Mouse (Mus musculus) erythroblast, embryonic 14.5 days (primary cell): ENCODE results near the gene Thada. TPM values are rescaled to one million over a fixed set of nuclear protein-coding genes. Genes with fewer than 3 reads are reported as not detected.

Source experiments
- H3K27me3 ChIP-seq: 2 replicates; pipeline ENCODE4 v1.6.1; 2012; ENCODE audit warnings: inconsistent platforms; ENCODE audit not compliant: control insufficient read depth
- H3K36me3 ChIP-seq: 2 replicates; pipeline ENCODE4 v1.6.1; 2012; ENCODE audit warnings: mild to moderate bottlenecking, inconsistent platforms; ENCODE audit not compliant: control insufficient read depth
- H3K4me1 ChIP-seq: 2 replicates; pipeline ENCODE4 v1.6.1; 2012; ENCODE audit warnings: inconsistent platforms; ENCODE audit not compliant: control insufficient read depth
- H3K4me3 ChIP-seq: replicated peaks from 2 replicates; pipeline ENCODE3; 2012; ENCODE audit warnings: moderate library complexity, mild to moderate bottlenecking, inconsistent platforms
- H3K9me3 ChIP-seq: 2 replicates; pipeline ENCODE4 v1.6.1; 2012; ENCODE audit warnings: low read length, inconsistent platforms, mixed read lengths; ENCODE audit not compliant: control insufficient read depth
- GATA1 ChIP-seq: IDR thresholded peaks from 2 replicates; pipeline ENCODE4 v1.6.1; 2012; ENCODE audit warnings: low read length, inconsistent platforms, mixed read lengths
- TAL1 ChIP-seq: IDR thresholded peaks from 3 replicates; pipeline ENCODE4 v1.6.1; 2012; ENCODE audit warnings: low read length, inconsistent platforms, mixed read lengths
- polyA plus RNA-seq: library from polyadenylated mRNA; stranded (reverse); fragments of >175 nt; gene quantifications from 2 replicates; pipeline ENCODE4 v1.2.3, GENCODE M21; 2012

The Thada gene
- polyA plus RNA-seq, 1 experiment, result 0.08 TPM

GRCm38 (mm10) chr17:84351276-84351675 lies 114.7 kb downstream of the Thada start:
- Histone ChIP-seq H3K4me3 (no peak overlapping the region), H3K36me3 (peaks cover 24% of the 10 kb centered on the region), H3K9me3 (no peaks in the 10 kb centered on the region), H3K27me3 (no peaks in the 10 kb centered on the region), H3K4me1 (peaks cover 27% of the 10 kb centered on the region)
- no peak for TF ChIP-seq TAL1
- no peak for TF ChIP-seq GATA1

- no peak overlapping the region for H3K4me3 ChIP-seq
- no peaks in the 10 kb centered on the region for H3K27me3 ChIP-seq
- peaks cover 22% of the 10 kb centered on the region for H3K36me3 ChIP-seq
- peaks cover 26% of the 10 kb centered on the region for H3K4me1 ChIP-seq
- TF ChIP-seq GATA1 (no peak), TAL1 (no peak)
- H3K9me3 ChIP-seq, result no peaks in the 10 kb centered on the region
These were observed 117.1 kb downstream of the Thada start for GRCm38 (mm10) chr17:84348865-84349264.

- H3K4me1 ChIP-seq, result no peaks in the 10 kb centered on the region
- TF ChIP-seq GATA1, result no peak
- TF ChIP-seq TAL1, result no peak
- H3K27me3 ChIP-seq, result no peaks in the 10 kb centered on the region
- H3K4me3 ChIP-seq, result no peak overlapping the region
- H3K9me3 ChIP-seq, result no peaks in the 10 kb centered on the region
- H3K36me3 ChIP-seq, result peaks cover 10% of the 10 kb centered on the region
These were observed 123.6 kb downstream of the Thada start for GRCm38 (mm10) chr17:84342299-84342817.

GRCm38 (mm10) chr17:84341686-84342085 lies 124.3 kb downstream of the Thada start:
- Histone ChIP-seq H3K36me3 (peaks cover 10% of the 10 kb centered on the region), H3K9me3 (no peaks in the 10 kb centered on the region)

GRCm38 (mm10) chr17:84340574-84340973 lies 125.4 kb downstream of the Thada start:
- Histone ChIP-seq H3K9me3 (no peaks in the 10 kb centered on the region), H3K36me3 (peaks cover 12% of the 10 kb centered on the region), H3K27me3 (no peaks in the 10 kb centered on the region), H3K4me3 (no peak overlapping the region), H3K4me1 (no peaks in the 10 kb centered on the region)
- TF ChIP-seq GATA1 (no peak), TAL1 (no peak)

More at GRCm38 (mm10) chr17:84341686-84342085, 124.3 kb downstream of the Thada start:
- Histone ChIP-seq H3K4me3 (no peak overlapping the region), H3K4me1 (no peaks in the 10 kb centered on the region), H3K27me3 (no peaks in the 10 kb centered on the region)
- TF ChIP-seq GATA1 (no peak), TAL1 (no peak)

- Histone ChIP-seq H3K36me3 (peaks cover 37% of the 10 kb centered on the region), H3K4me1 (no peaks in the 10 kb centered on the region; the same call in 1 of the 2 replicates), H3K9me3 (no peaks in the 10 kb centered on the region), H3K4me3 (no peak overlapping the region), H3K27me3 (no peaks in the 10 kb centered on the region)
- TF ChIP-seq GATA1 (no peak), TAL1 (no peak)
These were observed 130.0 kb downstream of the Thada start for GRCm38 (mm10) chr17:84335996-84336395.

GRCm38 (mm10) chr17:84335076-84335475 lies 130.9 kb downstream of the Thada start:
- H3K4me1 ChIP-seq, result peaks cover 1% of the 10 kb centered on the region

GRCm38 (mm10) chr17:84334241-84335014 lies 131.6 kb downstream of the Thada start:
- peaks cover 35% of the 10 kb centered on the region for H3K36me3 ChIP-seq
- TF ChIP-seq TAL1, result no peak
- no peak for TF ChIP-seq GATA1
- no peaks in the 10 kb centered on the region for H3K27me3 ChIP-seq
- peaks cover 1% of the 10 kb centered on the region for H3K4me1 ChIP-seq
- H3K4me3 ChIP-seq, result no peak overlapping the region
- H3K9me3 ChIP-seq, result no peaks in the 10 kb centered on the region

More at GRCm38 (mm10) chr17:84335076-84335475, 130.9 kb downstream of the Thada start:
- Histone ChIP-seq H3K4me3 (no peak overlapping the region), H3K36me3 (peaks cover 35% of the 10 kb centered on the region), H3K9me3 (no peaks in the 10 kb centered on the region), H3K27me3 (no peaks in the 10 kb centered on the region)
- no peak for TF ChIP-seq GATA1
- TF ChIP-seq TAL1, result no peak

GRCm38 (mm10) chr17:84332940-84333339 lies 133.1 kb downstream of the Thada start:
- no peaks in the 10 kb centered on the region for H3K9me3 ChIP-seq
- H3K4me3 ChIP-seq, result no peak overlapping the region
- H3K36me3 ChIP-seq, result peaks cover 35% of the 10 kb centered on the region
- TF ChIP-seq TAL1 (no peak), GATA1 (no peak)
- H3K27me3 ChIP-seq, result no peaks in the 10 kb centered on the region
- peaks cover 6% of the 10 kb centered on the region for H3K4me1 ChIP-seq
